Mouse (Mus musculus) erythroblast, embryonic 14.5 days (primary cell): Measurements from ENCODE around the gene Txnl4b.

Experiments
- GATA1 ChIP-seq: IDR thresholded peaks from 2 replicates; pipeline ENCODE4 v1.6.1; 2012; ENCODE audit warnings: low read length, inconsistent platforms, mixed read lengths
- TAL1 ChIP-seq: IDR thresholded peaks from 3 replicates; pipeline ENCODE4 v1.6.1; 2012; ENCODE audit warnings: low read length, inconsistent platforms, mixed read lengths

- TF ChIP-seq TAL1 (no peak), GATA1 (no peak)
These were observed 25.2 kb downstream of the Txnl4b start for GRCm38 (mm10) chr8:109590901-109591300.
